Mouse (Mus musculus) neural tube, embryonic 13.5 days (tissue): Measurements from ENCODE around the gene Ndufa11. TPM values are rescaled to one million over a fixed set of nuclear protein-coding genes. Genes with fewer than 3 reads are reported as not detected.
A peak's percentile ranks its signal among the peaks of the same experiment; 100 is the strongest.

ENCODE experiments used
- ATAC-seq: fragments of 200-750 bp; cut with Nextera tagmentation; 2 replicates; pipeline ENCODE4 v1.8.0; 2017; ENCODE audit warnings: low read depth, mild to moderate bottlenecking, moderate TSS enrichment, moderate library complexity
- H3K27ac ChIP-seq: fragments of 300-500 bp; sonication (generic); replicated peaks from 2 replicates; pipeline ENCODE4 v1.5.1; 2015; ENCODE audit warnings: moderate library complexity, mild to moderate bottlenecking, inconsistent platforms
- H3K27me3 ChIP-seq: fragments of 300-500 bp; sonication (generic); 2 replicates; pipeline ENCODE4 v1.6.1; 2015; ENCODE audit warnings: mild to moderate bottlenecking, inconsistent platforms
- H3K36me3 ChIP-seq: fragments of 300-500 bp; sonication (generic); 2 replicates; pipeline ENCODE4 v1.6.1; 2015; ENCODE audit warnings: mild to moderate bottlenecking, inconsistent platforms
- H3K4me1 ChIP-seq: fragments of 300-500 bp; sonication (generic); replicated peaks from 2 replicates; pipeline ENCODE4 v1.6.1; 2015; ENCODE audit warnings: inconsistent platforms
- H3K4me2 ChIP-seq: fragments of 300-500 bp; sonication (generic); 2 replicates; pipeline ENCODE4 v1.6.1; 2015; ENCODE audit warnings: inconsistent platforms, mild to moderate bottlenecking, moderate library complexity
- H3K4me3 ChIP-seq: fragments of 300-500 bp; sonication (generic); 2 replicates; pipeline ENCODE4 v1.5.1; 2015; ENCODE audit warnings: mild to moderate bottlenecking, inconsistent platforms
- H3K9ac ChIP-seq: fragments of 300-500 bp; sonication (generic); 2 replicates; pipeline ENCODE4 v1.6.1; 2015; ENCODE audit warnings: moderate library complexity, mild to moderate bottlenecking, inconsistent platforms
- H3K9me3 ChIP-seq: fragments of 300-500 bp; sonication (generic); 2 replicates; pipeline ENCODE4 v1.6.1; 2016; ENCODE audit warnings: inconsistent platforms
- WGBS: fragments of 180-500 bp; shearing (Covaris S2); methylation state at CpG from one replicate; pipeline ENCODE4 v1.1.7; 2015; 5-methylcytosine and 5-hydroxymethylcytosine counted together
- polyA plus RNA-seq: library from polyadenylated mRNA; unstranded; fragments of >200 nt; fragmentation: Nextera tagmentation; extraction: Ambion mirVana; gene quantifications from 2 replicates; pipeline ENCODE4 v1.2.1, GENCODE M21; 2015

The Ndufa11 gene
- polyA plus RNA-seq, 1 experiment from 2014 or later: 575 TPM

GRCm38 (mm10) chr17:56751404-56752072, 34.0 kb downstream of the Ndufa11 start:
- no peaks in the 10 kb centered on the region for H3K36me3 ChIP-seq
- no peak overlapping the region for H3K27ac ChIP-seq
- ATAC-seq: peak; percentile 79
- H3K4me3 ChIP-seq: peak overlapping the region; percentile 34
- peak overlapping the region; percentile 49 for H3K4me2 ChIP-seq
- WGBS: 21% methylated on average over 71 of the region's 71 CpGs
- no peaks in the 10 kb centered on the region for H3K9me3 ChIP-seq
- peak overlapping the region; percentile 48; the same call in 1 of the 2 replicates for H3K9ac ChIP-seq
- H3K4me1 ChIP-seq: 0 out of 2 replicates have a peak, but pooled peaks cover 10% of the 10 kb centered on the region
- H3K27me3 ChIP-seq: peaks cover 84% of the 10 kb centered on the region

DNA sequence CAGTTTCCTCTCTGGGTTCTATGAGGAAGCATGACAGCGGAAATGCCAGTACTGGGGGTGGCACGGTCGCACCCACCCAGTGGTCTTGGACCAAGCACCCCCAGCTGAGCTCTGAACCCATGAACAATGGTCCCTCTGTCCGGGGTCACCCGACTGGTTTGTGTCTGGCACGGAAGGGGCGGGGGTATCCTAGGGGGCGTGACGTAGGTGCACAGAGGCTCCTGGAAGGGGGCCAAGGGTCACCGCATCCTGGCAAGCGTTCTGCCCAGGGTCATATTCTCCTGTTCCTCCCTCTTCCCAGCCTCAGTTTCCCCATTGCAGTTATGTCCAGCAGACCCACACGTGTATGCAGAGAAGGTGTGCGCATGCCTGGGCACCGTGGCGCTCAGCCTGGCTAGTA, 35.9 kb downstream of the Ndufa11 start:
- Histone ChIP-seq H3K4me3 (no peak overlapping the region), H3K4me1 (peaks cover 20% of the 10 kb centered on the region), H3K27ac (no peak overlapping the region), H3K4me2 (no peak overlapping the region), H3K27me3 (peaks cover 96% of the 10 kb centered on the region), H3K36me3 (no peaks in the 10 kb centered on the region), H3K9ac (no peak overlapping the region), H3K9me3 (no peaks in the 10 kb centered on the region)
- ATAC-seq: no peak
- 26% methylated on average over 15 of the region's 15 CpGs for WGBS

DNA sequence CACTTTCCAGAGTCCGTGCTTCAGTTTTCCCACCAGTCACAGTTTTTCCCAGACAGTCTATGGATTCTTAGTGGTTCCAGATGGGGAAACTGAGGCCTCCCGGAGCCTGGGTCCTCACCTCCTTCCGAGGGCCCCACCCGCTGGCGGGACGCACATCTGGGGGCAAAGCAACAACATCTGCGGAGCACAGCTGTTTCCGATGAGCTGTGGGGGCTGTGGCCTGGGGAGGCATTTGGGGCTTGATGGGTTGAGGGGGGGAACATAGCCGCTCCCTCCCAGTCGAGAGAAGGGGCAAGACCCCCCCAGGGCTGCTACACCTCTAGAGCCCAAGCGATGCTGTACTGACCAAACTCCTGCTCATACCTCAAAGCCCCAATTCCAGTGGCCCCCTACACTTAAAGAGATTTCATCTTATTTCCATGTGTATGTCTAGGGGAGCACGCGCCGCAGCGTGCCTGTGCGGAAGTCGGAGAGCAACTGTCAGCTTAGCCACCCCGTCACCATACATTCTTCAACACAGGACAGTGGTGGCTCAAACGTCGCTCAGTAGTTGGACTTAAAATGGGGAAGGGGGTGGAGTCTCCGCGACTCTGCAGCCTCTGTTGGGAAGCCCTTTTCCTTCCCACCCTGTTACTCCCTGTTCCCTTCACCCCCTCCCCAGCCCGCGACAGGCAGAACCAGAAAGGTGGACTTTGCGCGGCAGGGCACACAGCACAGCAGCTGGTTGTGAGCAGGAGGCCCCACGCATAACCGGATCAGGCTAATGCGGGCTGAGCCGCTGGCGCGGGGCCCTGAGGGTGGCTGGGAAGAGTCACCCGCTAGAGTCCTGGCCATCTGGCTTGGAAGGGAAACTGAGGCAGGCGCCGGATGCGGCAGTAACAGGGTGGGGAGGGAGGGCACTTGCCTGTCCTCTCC, 37.0 kb downstream of the Ndufa11 start:
- H3K27me3 ChIP-seq: peaks cover 93% of the 10 kb centered on the region
- no peaks in the 10 kb centered on the region for H3K36me3 ChIP-seq
- WGBS: 11% methylated on average over 36 of the region's 36 CpGs
- no peak overlapping the region for H3K9ac ChIP-seq
- no peak overlapping the region for H3K4me3 ChIP-seq
- no peak for ATAC-seq
- no peak overlapping the region for H3K27ac ChIP-seq
- no peaks in the 10 kb centered on the region for H3K9me3 ChIP-seq
- no peak overlapping the region for H3K4me2 ChIP-seq
- H3K4me1 ChIP-seq: peaks cover 20% of the 10 kb centered on the region

DNA sequence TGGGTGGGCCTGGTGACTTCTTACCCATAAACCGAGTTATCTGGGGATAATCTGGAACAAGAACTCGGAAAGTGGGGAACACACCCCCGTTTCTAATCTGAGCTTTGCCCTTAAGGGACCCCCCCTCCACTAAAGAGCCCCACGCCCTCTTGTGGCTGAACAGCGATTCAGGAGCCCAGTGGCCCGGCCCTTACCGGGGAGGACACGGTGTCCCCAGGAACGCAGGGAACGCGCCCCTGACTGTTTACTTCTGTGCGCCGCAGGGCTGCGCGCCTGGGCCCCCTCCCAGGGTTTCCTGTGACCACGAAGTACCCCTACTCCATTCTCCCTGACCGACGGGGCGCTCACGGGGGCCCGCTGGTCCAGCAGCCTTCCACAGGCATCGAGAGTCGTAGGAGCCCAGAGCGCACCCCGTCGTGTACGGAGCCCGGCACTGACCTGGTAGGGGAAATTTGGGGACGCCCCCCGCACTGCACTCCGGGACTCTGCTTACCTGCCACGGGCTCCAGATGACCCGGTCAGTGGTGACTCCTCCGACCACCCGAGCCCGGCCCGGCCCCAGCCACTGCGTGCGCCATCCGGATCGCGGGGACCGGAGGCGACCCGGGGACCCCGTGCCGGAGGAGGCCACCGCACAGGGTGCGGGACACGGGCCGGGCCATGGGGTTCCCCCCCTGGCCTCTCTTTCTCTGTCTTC, 39.3 kb downstream of the Ndufa11 start:
- 1% methylated on average over 50 of the region's 51 CpGs for WGBS
- peak overlapping the region; percentile 41 for H3K4me3 ChIP-seq
- peaks cover 23% of the 10 kb centered on the region for H3K4me1 ChIP-seq
- H3K9ac ChIP-seq: peak overlapping the region; percentile 69
- H3K27ac ChIP-seq: no peak overlapping the region
- no peaks in the 10 kb centered on the region for H3K9me3 ChIP-seq
- no peak for ATAC-seq
- peaks cover 87% of the 10 kb centered on the region for H3K27me3 ChIP-seq
- no peaks in the 10 kb centered on the region for H3K36me3 ChIP-seq
- H3K4me2 ChIP-seq: peak overlapping the region; percentile 73

DNA sequence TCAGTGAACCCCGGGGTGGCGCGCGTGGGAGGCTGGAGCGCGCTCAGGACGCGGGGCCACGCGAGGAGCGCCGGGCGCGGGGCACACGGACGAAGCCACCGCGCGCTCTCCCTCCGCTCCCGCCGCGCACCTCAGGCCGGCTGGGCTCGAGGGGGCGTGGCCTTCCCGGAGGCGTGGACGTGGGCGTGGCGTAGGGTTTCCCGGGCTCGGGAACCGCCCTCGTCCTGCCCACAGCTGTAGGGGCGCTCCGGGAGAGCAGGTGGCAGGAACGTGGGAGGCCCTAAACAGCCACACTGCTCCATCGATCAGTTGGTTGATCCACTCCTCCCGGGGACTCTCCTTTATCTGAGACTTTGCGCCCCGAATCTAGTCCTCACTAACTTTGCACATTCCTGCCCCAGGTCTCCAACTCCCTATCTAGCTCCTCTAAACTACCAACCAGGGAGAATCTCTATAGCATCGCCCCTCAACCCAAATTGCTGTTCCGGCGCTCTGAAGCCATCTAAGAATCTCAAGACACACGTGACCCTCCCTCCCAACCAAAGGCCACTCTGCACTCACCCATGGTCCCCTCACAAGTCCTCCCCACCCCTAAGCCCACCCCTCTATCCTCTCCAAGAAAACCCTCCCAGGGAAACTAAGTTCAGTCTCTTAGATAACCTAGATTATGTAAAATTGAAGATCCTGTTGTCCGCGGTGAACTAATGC, 40.0 kb downstream of the Ndufa11 start, which contains the start of gene Nrtn:
Gene Nrtn (minus strand): TSS at position 115 of the 708 bp plus-strand sequence.
- H3K9ac ChIP-seq: peak within 1 kb of the TSS; percentile 69
- H3K27ac ChIP-seq: no peak within 1 kb of the TSS
- no peaks in the 10 kb centered on the region for H3K9me3 ChIP-seq
- peak within 1 kb of the TSS; percentile 73 for H3K4me2 ChIP-seq
- under 1% methylated on average over 40 of the region's 48 CpGs for WGBS
- peak; percentile 6; the same call in 1 of the 2 replicates for ATAC-seq
- no peaks in the 10 kb centered on the region for H3K36me3 ChIP-seq
- H3K4me3 ChIP-seq: peak within 1 kb of the TSS; percentile 41
- H3K4me1 ChIP-seq: peaks cover 28% of the 10 kb centered on the region
- peaks cover 80% of the 10 kb centered on the region for H3K27me3 ChIP-seq

- Histone ChIP-seq H3K36me3 (no peaks in the 10 kb centered on the region), H3K27me3 (peaks cover 75% of the 10 kb centered on the region), H3K27ac (no peak overlapping the region), H3K9me3 (no peaks in the 10 kb centered on the region), H3K4me1 (peaks cover 32% of the 10 kb centered on the region), H3K9ac (no peak overlapping the region), H3K4me2 (peak overlapping the region; percentile 73; the same call in 1 of the 2 replicates), H3K4me3 (no peak overlapping the region)
- WGBS: 5% methylated on average over 12 of the region's 12 CpGs
- ATAC-seq: no peak
These were observed 40.6 kb downstream of the Ndufa11 start for GRCm38 (mm10) chr17:56758132-56758531.

DNA sequence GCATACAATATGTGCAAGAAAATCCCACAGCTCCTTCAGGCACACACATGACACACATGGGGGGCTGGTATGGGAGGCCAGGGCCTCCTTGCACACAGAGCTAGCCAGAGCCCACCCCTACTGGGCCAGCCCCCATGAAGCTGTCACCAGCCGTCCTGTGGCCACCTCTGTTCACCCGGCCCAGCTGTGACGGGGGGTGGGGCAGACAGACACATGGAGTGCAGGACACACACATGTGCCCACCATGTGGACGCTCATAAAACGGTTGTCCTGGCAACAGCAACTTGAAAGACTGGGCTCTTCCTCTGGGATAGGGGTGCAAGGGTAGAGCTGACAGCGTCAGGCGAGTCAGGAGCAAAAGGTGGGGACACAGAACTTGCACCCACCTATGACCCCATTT, 41.7 kb downstream of the Ndufa11 start:
- Histone ChIP-seq H3K9ac (no peak overlapping the region), H3K4me1 (peaks cover 29% of the 10 kb centered on the region), H3K27ac (no peak overlapping the region), H3K4me3 (no peak overlapping the region), H3K4me2 (no peak overlapping the region), H3K9me3 (no peaks in the 10 kb centered on the region), H3K27me3 (peaks cover 63% of the 10 kb centered on the region), H3K36me3 (no peaks in the 10 kb centered on the region)
- 39% methylated on average over 7 of the region's 7 CpGs for WGBS
- ATAC-seq: no peak

DNA sequence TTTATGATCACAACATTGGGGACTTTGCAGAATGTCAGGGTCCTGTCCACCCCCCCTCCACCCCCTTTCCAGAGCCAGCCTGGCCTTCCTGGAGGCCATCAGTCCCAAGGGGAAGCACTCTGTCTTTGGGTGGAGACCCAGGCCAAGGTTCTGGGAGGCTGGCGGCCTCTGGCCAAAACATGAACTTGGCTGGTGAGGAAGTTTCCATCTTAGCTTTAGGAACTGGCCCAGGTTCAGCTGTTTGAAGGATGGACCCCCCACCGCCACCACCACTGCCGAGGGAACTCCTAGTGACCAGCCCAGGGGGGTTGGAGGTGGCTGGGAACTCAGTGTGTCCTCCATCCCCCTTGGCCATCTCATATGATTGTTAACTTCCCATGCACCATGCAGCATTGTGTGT, 43.5 kb downstream of the Ndufa11 start:
- Histone ChIP-seq H3K27ac (no peak overlapping the region), H3K27me3 (peaks cover 45% of the 10 kb centered on the region), H3K36me3 (no peaks in the 10 kb centered on the region), H3K9me3 (no peaks in the 10 kb centered on the region), H3K4me1 (peaks cover 36% of the 10 kb centered on the region), H3K9ac (no peak overlapping the region), H3K4me3 (no peak overlapping the region; the same call in 1 of the 2 replicates), H3K4me2 (peak overlapping the region; percentile 73; the same call in 1 of the 2 replicates)
- 65% methylated on average over 3 of the region's 3 CpGs for WGBS
- ATAC-seq: no peak

GRCm38 (mm10) chr17:56761991-56762410, 44.4 kb downstream of the Ndufa11 start:
- peak overlapping the region; percentile 73 for H3K4me2 ChIP-seq
- peak overlapping the region; percentile 47 for H3K4me3 ChIP-seq
- no peaks in the 10 kb centered on the region for H3K9me3 ChIP-seq
- ATAC-seq: peak; percentile 32
- H3K4me1 ChIP-seq: peaks cover 31% of the 10 kb centered on the region
- peaks cover 36% of the 10 kb centered on the region for H3K27me3 ChIP-seq
- H3K9ac ChIP-seq: peak overlapping the region; percentile 78
- WGBS: under 1% methylated on average over 28 of the region's 28 CpGs
- peak overlapping the region; percentile 95 for H3K27ac ChIP-seq
- H3K36me3 ChIP-seq: peaks cover 7% of the 10 kb centered on the region

GRCm38 (mm10) chr17:56762769-56763731, 45.5 kb downstream of the Ndufa11 start:
- peaks cover 17% of the 10 kb centered on the region for H3K36me3 ChIP-seq
- H3K9ac ChIP-seq: peak overlapping the region; percentile 78
- peak overlapping the region; percentile 95 for H3K27ac ChIP-seq
- peaks cover 25% of the 10 kb centered on the region for H3K4me1 ChIP-seq
- 52% methylated on average over 27 of the region's 27 CpGs for WGBS
- peak overlapping the region; percentile 47; the same call in 1 of the 2 replicates for H3K4me3 ChIP-seq
- no peaks in the 10 kb centered on the region for H3K9me3 ChIP-seq
- peaks cover 25% of the 10 kb centered on the region for H3K27me3 ChIP-seq
- ATAC-seq: no peak
- peak overlapping the region; percentile 73 for H3K4me2 ChIP-seq
